11 mouse cellular contexts compared by ENCODE assay signal in the genomic region with DNA sequence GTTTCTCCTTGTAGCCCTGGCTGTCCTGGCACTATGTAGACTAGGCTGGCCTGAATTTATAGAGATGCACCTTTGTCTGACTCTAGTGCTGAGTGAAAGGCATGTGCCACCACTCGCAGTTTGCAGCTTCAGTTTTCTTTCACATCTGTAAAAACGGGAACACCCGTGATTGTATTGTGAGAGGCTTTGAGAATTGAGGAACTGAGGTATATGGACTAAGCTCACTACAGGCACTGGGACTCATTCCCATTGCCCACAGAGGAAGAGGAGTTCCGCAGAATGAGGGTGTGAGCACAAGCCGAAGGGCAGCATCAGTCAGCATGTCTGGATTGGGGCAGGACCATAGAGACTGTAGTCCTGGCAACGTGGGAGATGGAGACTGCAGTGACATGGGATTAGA. TPM values are rescaled to one million over a fixed set of nuclear protein-coding genes. Genes with fewer than 3 reads are reported as not detected.
DNase-seq lines count a peak whose midpoint lies in the region; ATAC-seq and TF ChIP-seq lines count a peak whose summit lies in the region.
"Had no signal": no experiment of that assay in that cellular context is flagged by ENCODE, and none has a peak within 500 bp of the region (broad histone marks: within the 10 kb centered on the region; RNA-seq: fewer than 3 reads in every experiment).

No protein-coding gene starts in this region.

- peak overlapping the region; percentile 82; the same call in 1 of the 2 replicates for H3K4me2 ChIP-seq in hindbrain, embryonic 15.5 days
- H3K4me2 ChIP-seq in hindbrain, postnatal 0 days (ENCODE audit: low read depth, low read length) = no peak overlapping the region
- peak overlapping the region; percentile 80; the same call in 1 of the 2 replicates for H3K4me2 ChIP-seq in embryonic facial prominence, embryonic 13.5 days

- DNase-seq in hindbrain, postnatal 0 days (ENCODE audit: low spot score) = no peak
- peak; percentile 35 for DNase-seq in MEL-GATA-1-ER (ENCODE audit: extremely low read depth, low read depth)
- DNase-seq in lung, postnatal 4 days = peak; percentile 25 to 35
- DNase-seq in urinary bladder, adult 2 months (ENCODE audit: low spot score) = no peak
- DNase-seq in thymus, postnatal 10 days (ENCODE audit: low spot score in 2 of 2) = no peak
- DNase-seq in left cerebral cortex, adult 11 months (ENCODE audit: low spot score) = no peak
- DNase-seq: right cerebral cortex, adult 18-20 months had no signal

- 73% methylated on average over 6 of the region's 6 CpGs for WGBS in hindbrain, embryonic 15.5 days
- WGBS in hindbrain, postnatal 0 days = 64% methylated on average over 6 of the region's 6 CpGs
- WGBS in embryonic facial prominence, embryonic 13.5 days = 68% methylated on average over 6 of the region's 6 CpGs

- no peaks in the 10 kb centered on the region for H3K9me3 ChIP-seq in hindbrain, embryonic 15.5 days
- H3K9me3 ChIP-seq in hindbrain, postnatal 0 days (ENCODE audit: low read length) = no peaks in the 10 kb centered on the region
- H3K9me3 ChIP-seq in embryonic facial prominence, embryonic 13.5 days = no peaks in the 10 kb centered on the region
- H3K9me3 ChIP-seq: heart, embryonic 15.5 days had no signal

- H3K27ac ChIP-seq in hindbrain, embryonic 15.5 days (replicated peaks) = no peak overlapping the region
- no peak overlapping the region for H3K27ac ChIP-seq in hindbrain, postnatal 0 days
- H3K27ac ChIP-seq in embryonic facial prominence, embryonic 13.5 days = no peak overlapping the region

- H3K4me1 ChIP-seq in hindbrain, embryonic 15.5 days (replicated peaks) = peaks cover 16% of the 10 kb centered on the region; the same call in 1 of the 2 replicates
- 0 out of 2 replicates have a peak, but pooled peaks cover 4% of the 10 kb centered on the region for H3K4me1 ChIP-seq in hindbrain, postnatal 0 days (ENCODE audit: insufficient read depth, low read length)
- H3K4me1 ChIP-seq in embryonic facial prominence, embryonic 13.5 days = peaks cover 20% of the 10 kb centered on the region

- ATAC-seq in hindbrain, embryonic 15.5 days (ENCODE audit: low FRiP score, low read depth) = no peak
- ATAC-seq in hindbrain, postnatal 0 days = no peak
- ATAC-seq in embryonic facial prominence, embryonic 13.5 days (ENCODE audit: insufficient number of reproducible peaks, insufficient read depth, low FRiP score, low TSS enrichment, low read depth) = no peak

- no peaks in the 10 kb centered on the region for H3K36me3 ChIP-seq in hindbrain, embryonic 15.5 days
- no peaks in the 10 kb centered on the region for H3K36me3 ChIP-seq in hindbrain, postnatal 0 days (ENCODE audit: insufficient read depth, low read length)
- H3K36me3 ChIP-seq in embryonic facial prominence, embryonic 13.5 days = no peaks in the 10 kb centered on the region
- H3K36me3 ChIP-seq: heart, embryonic 15.5 days had no signal

- H3K9ac ChIP-seq in hindbrain, embryonic 15.5 days = no peak overlapping the region
- H3K9ac ChIP-seq in hindbrain, postnatal 0 days (replicated peaks; ENCODE audit: low read length) = no peak overlapping the region
- no peak overlapping the region for H3K9ac ChIP-seq in embryonic facial prominence, embryonic 13.5 days

- 0 out of 2 replicates have a peak, but pooled peaks cover 4% of the 10 kb centered on the region for H3K27me3 ChIP-seq in hindbrain, embryonic 15.5 days
- H3K27me3 ChIP-seq in hindbrain, postnatal 0 days (ENCODE audit: insufficient read depth, low read length) = no peaks in the 10 kb centered on the region
- peaks cover 12% of the 10 kb centered on the region for H3K27me3 ChIP-seq in embryonic facial prominence, embryonic 13.5 days

- no peak for TF ChIP-seq CTCF in hindbrain, postnatal 0 days (IDR thresholded peaks at IDR 0.05; ENCODE audit: low read depth)

- no peak overlapping the region for H3K4me3 ChIP-seq in hindbrain, embryonic 15.5 days
- H3K4me3 ChIP-seq in hindbrain, postnatal 0 days (ENCODE audit: low read length) = no peak overlapping the region
- H3K4me3 ChIP-seq in embryonic facial prominence, embryonic 13.5 days = no peak overlapping the region

RNA-seq across cellular contexts. Expression of a gene that starts 1.2 kb away (rescaled TPM):
- 18.9 and 22.1 TPM in 2 replicates for polyA plus RNA-seq in hindbrain, embryonic 15.5 days (2015; fragmentation: Nextera tagmentation; extraction: Ambion mirVana)
- 37.8 TPM in 2 replicates for total RNA-seq in hindbrain, postnatal 0 days (2014; rRNA removed)
- polyA plus RNA-seq in hindbrain, postnatal 0 days (2015; fragmentation: Nextera tagmentation; extraction: Ambion mirVana) = 28.3 and 29.9 TPM in 2 replicates
- 17.2 and 17.6 TPM in 2 replicates for polyA plus RNA-seq in embryonic facial prominence, embryonic 13.5 days (2015; fragmentation: Nextera tagmentation; extraction: Ambion mirVana)
- 82.3 and 95.8 TPM in 2 replicates for polyA plus RNA-seq in urinary bladder, adult 2 months (2012; rRNA removed)

RNA-seq across cellular contexts. Expression of a gene that starts 42.8 kb away (rescaled TPM):
- 14.6 and 16.8 TPM in 2 replicates for polyA plus RNA-seq in hindbrain, embryonic 15.5 days (2015; fragmentation: Nextera tagmentation; extraction: Ambion mirVana)
- 17.9 and 36.7 TPM in 2 replicates for total RNA-seq in hindbrain, postnatal 0 days (2014; rRNA removed)
- 16.5 and 17.1 TPM in 2 replicates for polyA plus RNA-seq in hindbrain, postnatal 0 days (2015; fragmentation: Nextera tagmentation; extraction: Ambion mirVana)
- polyA plus RNA-seq in embryonic facial prominence, embryonic 13.5 days (2015; fragmentation: Nextera tagmentation; extraction: Ambion mirVana) = 16.5 and 18.2 TPM in 2 replicates
- 19.4 and 21.5 TPM in 2 replicates for polyA plus RNA-seq in urinary bladder, adult 2 months (2012; rRNA removed)

RNA-seq across cellular contexts. Expression of a gene that starts 54.7 kb away (rescaled TPM):
- 1.3 TPM in 2 replicates for polyA plus RNA-seq in hindbrain, embryonic 15.5 days (2015; fragmentation: Nextera tagmentation; extraction: Ambion mirVana)
- total RNA-seq in hindbrain, postnatal 0 days (2014; rRNA removed) = 1.2 TPM in 1 of 2 replicates, not detected in the other
- 0.29 TPM in 2 replicates for polyA plus RNA-seq in hindbrain, postnatal 0 days (2015; fragmentation: Nextera tagmentation; extraction: Ambion mirVana)
- polyA plus RNA-seq in embryonic facial prominence, embryonic 13.5 days (2015; fragmentation: Nextera tagmentation; extraction: Ambion mirVana) = 4.9 and 5.1 TPM in 2 replicates
- 1.0 and 1.3 TPM in 2 replicates for polyA plus RNA-seq in urinary bladder, adult 2 months (2012; rRNA removed)
- total RNA-seq: layer of hippocampus, postnatal 25 days had no signal

Comparison
In these comparisons a context has a peak if more than half of its experiments do, and no peak if none do; other contexts are left out.
1. DNase-seq: peak in MEL-GATA-1-ER (single experiment) and lung, postnatal 4 days (2 of 2); none in hindbrain, postnatal 0 days (single experiment), urinary bladder, adult 2 months (single experiment), thymus, postnatal 10 days (0 of 2) and left cerebral cortex, adult 11 months (single experiment).